Mouse (Mus musculus): ENCODE data around the gene Wdr76. TPM values are rescaled to one million over a fixed set of nuclear protein-coding genes. Genes with fewer than 3 reads are reported as not detected.
"Not testable (repeated sequence)": the region's sequence is repeated elsewhere in the genome, so short reads cannot be mapped to it uniquely, and the experiment has no call there.

The Wdr76 gene
- polyA plus RNA-seq, 1 experiment from 2014 or later: 3.5 TPM

GRCm38 (mm10) chr2:121507173-121507950, 839 bp downstream of the Wdr76 start:
- Histone ChIP-seq H3K27me3 (replicated peaks; ENCODE audit: control insufficient read depth, insufficient read depth, low read length) (no peaks in the 10 kb centered on the region), H3K27ac (ENCODE audit: low read depth, low read length) (no peak overlapping the region), H3K9me3 (ENCODE audit: control insufficient read depth) (no peaks in the 10 kb centered on the region), H3K4me2 (replicated peaks; ENCODE audit: low read depth) (peak overlapping the region; percentile 69), H3K9ac (ENCODE audit: low read depth, low read length) (peak overlapping the region; percentile 47), H3K4me1 (replicated peaks; ENCODE audit: control insufficient read depth, insufficient read depth, low read length) (0 out of 2 replicates have a peak, but pooled peaks cover 5% of the 10 kb centered on the region), H3K4me3 (ENCODE audit: low read depth, low read length) (peak overlapping the region; percentile 64), H3K36me3 (ENCODE audit: control insufficient read depth, insufficient read depth) (0 out of 2 replicates have a peak, but pooled peaks cover 13% of the 10 kb centered on the region)
- ATAC-seq: no peak
- 3% methylated on average over 12 of the region's 12 CpGs for WGBS
- no peak for TF ChIP-seq CTCF (IDR thresholded peaks at IDR 0.05; ENCODE audit: low read depth)

GRCm38 (mm10) chr2:121507951-121508330, 1.4 kb downstream of the Wdr76 start:
- Histone ChIP-seq H3K27me3 (replicated peaks; ENCODE audit: control insufficient read depth, insufficient read depth, low read length) (no peaks in the 10 kb centered on the region), H3K4me1 (replicated peaks; ENCODE audit: control insufficient read depth, insufficient read depth, low read length) (0 out of 2 replicates have a peak, but pooled peaks cover 5% of the 10 kb centered on the region), H3K9ac (ENCODE audit: low read depth, low read length) (peak overlapping the region; percentile 47; the same call in 1 of the 2 replicates), H3K36me3 (ENCODE audit: control insufficient read depth, insufficient read depth) (0 out of 2 replicates have a peak, but pooled peaks cover 13% of the 10 kb centered on the region), H3K9me3 (ENCODE audit: control insufficient read depth) (no peaks in the 10 kb centered on the region), H3K4me3 (ENCODE audit: low read depth, low read length) (peak overlapping the region; percentile 64; the same call in 1 of the 2 replicates), H3K4me2 (replicated peaks; ENCODE audit: low read depth) (peak overlapping the region; percentile 69), H3K27ac (ENCODE audit: low read depth, low read length) (no peak overlapping the region)
- no peak for ATAC-seq
- WGBS: 41% methylated on average over 2 of the region's 2 CpGs
- TF ChIP-seq CTCF (IDR thresholded peaks at IDR 0.05; ENCODE audit: low read depth): no peak

GRCm38 (mm10) chr2:121509584-121509983, 3.1 kb downstream of the Wdr76 start:
- no peak for TF ChIP-seq CTCF (IDR thresholded peaks at IDR 0.05; ENCODE audit: low read depth)
- WGBS: 22% methylated on average over 16 of the region's 16 CpGs
- Histone ChIP-seq H3K4me3 (ENCODE audit: low read depth, low read length) (peak overlapping the region; percentile 43), H3K9me3 (ENCODE audit: control insufficient read depth) (no peaks in the 10 kb centered on the region), H3K9ac (ENCODE audit: low read depth, low read length) (peak overlapping the region; percentile 38), H3K4me1 (replicated peaks; ENCODE audit: control insufficient read depth, insufficient read depth, low read length) (0 out of 2 replicates have a peak, but pooled peaks cover 5% of the 10 kb centered on the region), H3K27ac (ENCODE audit: low read depth, low read length) (no peak overlapping the region), H3K27me3 (replicated peaks; ENCODE audit: control insufficient read depth, insufficient read depth, low read length) (no peaks in the 10 kb centered on the region), H3K36me3 (ENCODE audit: control insufficient read depth, insufficient read depth) (0 out of 2 replicates have a peak, but pooled peaks cover 10% of the 10 kb centered on the region), H3K4me2 (replicated peaks; ENCODE audit: low read depth) (peak overlapping the region; percentile 64)
- ATAC-seq: peak; percentile 65

- no peak overlapping the region for H3K4me3 ChIP-seq (ENCODE audit: low read depth, low read length)
- WGBS: 87% methylated on average over 8 of the region's 8 CpGs
- H3K27me3 ChIP-seq (replicated peaks; ENCODE audit: control insufficient read depth, insufficient read depth, low read length): no peaks in the 10 kb centered on the region
- TF ChIP-seq CTCF (IDR thresholded peaks at IDR 0.05; ENCODE audit: low read depth): no peak
- ATAC-seq: no peak
- H3K4me2 ChIP-seq (replicated peaks; ENCODE audit: low read depth): no peak overlapping the region
- no peaks in the 10 kb centered on the region for H3K9me3 ChIP-seq (ENCODE audit: control insufficient read depth)
- H3K27ac ChIP-seq (ENCODE audit: low read depth, low read length): no peak overlapping the region
- 0 out of 2 replicates have a peak, but pooled peaks cover 10% of the 10 kb centered on the region for H3K36me3 ChIP-seq (ENCODE audit: control insufficient read depth, insufficient read depth)
- no peak overlapping the region for H3K9ac ChIP-seq (ENCODE audit: low read depth, low read length)
- H3K4me1 ChIP-seq (replicated peaks; ENCODE audit: control insufficient read depth, insufficient read depth, low read length): 0 out of 2 replicates have a peak, but pooled peaks cover 5% of the 10 kb centered on the region
Observed at GRCm38 (mm10) chr2:121511401-121511800, 4.9 kb downstream of the Wdr76 start.

- H3K4me2 ChIP-seq (replicated peaks; ENCODE audit: low read depth); H3K9ac ChIP-seq (ENCODE audit: low read depth, low read length); H3K4me1 ChIP-seq (replicated peaks; ENCODE audit: control insufficient read depth, insufficient read depth, low read length); ATAC-seq; H3K27ac ChIP-seq (ENCODE audit: low read depth, low read length); H3K9me3 ChIP-seq (ENCODE audit: control insufficient read depth); H3K4me3 ChIP-seq (ENCODE audit: low read depth, low read length); H3K27me3 ChIP-seq (replicated peaks; ENCODE audit: control insufficient read depth, insufficient read depth, low read length): not testable (repeated sequence)
- 0 out of 2 replicates have a peak, but pooled peaks cover 10% of the 10 kb centered on the region for H3K36me3 ChIP-seq (ENCODE audit: control insufficient read depth, insufficient read depth)
- WGBS: 86% methylated on average over 4 of the region's 5 CpGs
Observed at GRCm38 (mm10) chr2:121512991-121513765, 6.7 kb downstream of the Wdr76 start.

GRCm38 (mm10) chr2:121514211-121514610, 7.7 kb downstream of the Wdr76 start:
- Histone ChIP-seq H3K4me3 (ENCODE audit: low read depth, low read length) (no peak overlapping the region), H3K9me3 (ENCODE audit: control insufficient read depth) (no peaks in the 10 kb centered on the region), H3K27me3 (replicated peaks; ENCODE audit: control insufficient read depth, insufficient read depth, low read length) (no peaks in the 10 kb centered on the region), H3K4me1 (replicated peaks; ENCODE audit: control insufficient read depth, insufficient read depth, low read length) (no peaks in the 10 kb centered on the region), H3K36me3 (ENCODE audit: control insufficient read depth, insufficient read depth) (0 out of 2 replicates have a peak, but pooled peaks cover 10% of the 10 kb centered on the region), H3K27ac (ENCODE audit: low read depth, low read length) (no peak overlapping the region), H3K9ac (ENCODE audit: low read depth, low read length) (no peak overlapping the region), H3K4me2 (replicated peaks; ENCODE audit: low read depth) (no peak overlapping the region)
- ATAC-seq: no peak
- 87% methylated on average over 4 of the region's 4 CpGs for WGBS
- TF ChIP-seq CTCF (IDR thresholded peaks at IDR 0.05; ENCODE audit: low read depth): no peak
